Mouse (Mus musculus): ENCODE data around the gene Dock10.

Gene Dock10

GRCm38 (mm10) chr1:80728183-80728582 is 30.1 kb downstream of the Dock10 start:
- in situ Hi-C loops (cut with MboI, MseI): loop anchor here (10.0 kb wide), 1 partner anchor 123 kb away; no protein-coding TSS in a partner anchor

- in situ Hi-C loops (cut with MboI, MseI): loop anchor here (10.0 kb wide), 1 partner anchor 123 kb away; no protein-coding TSS in a partner anchor
Measured at GRCm38 (mm10) chr1:80727403-80727802, 30.9 kb downstream of the Dock10 start.

- in situ Hi-C loops (cut with MboI, MseI): loop anchor here (10.0 kb wide), 1 partner anchor 118 kb away; no protein-coding TSS in a partner anchor
Measured at GRCm38 (mm10) chr1:80722647-80723046, 35.7 kb downstream of the Dock10 start.

- in situ Hi-C loops (cut with MboI, MseI): loop anchor here (10.0 kb wide), 1 partner anchor 117 kb away; no protein-coding TSS in a partner anchor
Measured at GRCm38 (mm10) chr1:80722001-80722400, 36.3 kb downstream of the Dock10 start.

- in situ Hi-C loops (cut with MboI, MseI): loop anchor here (10.0 kb wide), 1 partner anchor 116 kb away; no protein-coding TSS in a partner anchor
Measured at GRCm38 (mm10) chr1:80721181-80721580, 37.1 kb downstream of the Dock10 start.

GRCm38 (mm10) chr1:80720146-80720545 is 38.2 kb downstream of the Dock10 start:
- in situ Hi-C loops (cut with MboI, MseI): loop anchor here (10.0 kb wide), 1 partner anchor 115 kb away; no protein-coding TSS in a partner anchor

GRCm38 (mm10) chr1:80719436-80719835 is 38.9 kb downstream of the Dock10 start:
- in situ Hi-C loops (cut with MboI, MseI): loop anchor here (5.0 kb wide), 1 partner anchor 48 kb away; no protein-coding TSS in a partner anchor

GRCm38 (mm10) chr1:80718666-80719065 is 39.7 kb downstream of the Dock10 start:
- in situ Hi-C loops (cut with MboI, MseI): loop anchor here (5.0 kb wide), 1 partner anchor 49 kb away; no protein-coding TSS in a partner anchor

- in situ Hi-C loops (cut with MboI, MseI): loop anchor here (5.0 kb wide), 1 partner anchor 51 kb away; no protein-coding TSS in a partner anchor
Measured at GRCm38 (mm10) chr1:80715917-80716316, 42.4 kb downstream of the Dock10 start.

GRCm38 (mm10) chr1:80713920-80714319 is 44.4 kb downstream of the Dock10 start:
- in situ Hi-C loops (cut with MboI, MseI): loop anchor here (5.0 kb wide), 1 partner anchor 42 kb away; no protein-coding TSS in a partner anchor

GRCm38 (mm10) chr1:80710607-80711261 is 47.6 kb downstream of the Dock10 start:
- in situ Hi-C loops (cut with MboI, MseI): loop anchor here (5.0 kb wide), 1 partner anchor 38 kb away; no protein-coding TSS in a partner anchor

GRCm38 (mm10) chr1:80710097-80710541 is 48.2 kb downstream of the Dock10 start:
- in situ Hi-C loops (cut with MboI, MseI): loop anchor here (5.0 kb wide), 1 partner anchor 38 kb away; no protein-coding TSS in a partner anchor

GRCm38 (mm10) chr1:80709299-80709698 is 49.0 kb downstream of the Dock10 start:
- in situ Hi-C loops (cut with MboI, MseI): no loop called here

- in situ Hi-C loops (cut with MboI, MseI): no loop called here
Measured at GRCm38 (mm10) chr1:80703279-80703678, 55.0 kb downstream of the Dock10 start.

- in situ Hi-C loops (cut with MboI, MseI): no loop called here
Measured at GRCm38 (mm10) chr1:80676004-80676673, 82.2 kb downstream of the Dock10 start.

GRCm38 (mm10) chr1:80671730-80672129 is 86.6 kb downstream of the Dock10 start:
- in situ Hi-C loops (cut with MboI, MseI): loop anchor here (5.0 kb wide), 1 partner anchor 41 kb away; no protein-coding TSS in a partner anchor

- in situ Hi-C loops (cut with MboI, MseI): loop anchor here (5.0 kb wide), 1 partner anchor 41 kb away; no protein-coding TSS in a partner anchor
Measured at GRCm38 (mm10) chr1:80671056-80671455, 87.3 kb downstream of the Dock10 start.

- in situ Hi-C loops (cut with MboI, MseI): loop anchor here (5.0 kb wide), 1 partner anchor 42 kb away; no protein-coding TSS in a partner anchor
Measured at GRCm38 (mm10) chr1:80670387-80670786, 87.9 kb downstream of the Dock10 start.

GRCm38 (mm10) chr1:80665761-80666160 is 92.6 kb downstream of the Dock10 start:
- in situ Hi-C loops (cut with MboI, MseI): no loop called here

- in situ Hi-C loops (cut with MboI, MseI): no loop called here
Measured at GRCm38 (mm10) chr1:80665161-80665560, 93.2 kb downstream of the Dock10 start.

- in situ Hi-C loops (cut with MboI, MseI): no loop called here
Measured at GRCm38 (mm10) chr1:80661506-80662402, 96.6 kb downstream of the Dock10 start.

All from regulatory T cell (primary cell).